Mouse (Mus musculus) kidney, adult 2 months (tissue): ENCODE data around the gene Lmo7.

Source experiments
- CTCF ChIP-seq: fragments of 200-500 bp; conservative IDR thresholded peaks from 2 replicates; pipeline ENCODE4 v1.5.1; 2011; ENCODE audit warnings: low read depth, mild to moderate bottlenecking, control low read depth, low read length, moderate library complexity, mixed read lengths; ENCODE audit not compliant: insufficient read depth, insufficient read length
- POLR2A ChIP-seq: fragments of 200-500 bp; IDR thresholded peaks from one replicate; pipeline ENCODE4 v1.6.1; 2011; ENCODE audit warnings: low read depth, low read length, control low read depth

DNA sequence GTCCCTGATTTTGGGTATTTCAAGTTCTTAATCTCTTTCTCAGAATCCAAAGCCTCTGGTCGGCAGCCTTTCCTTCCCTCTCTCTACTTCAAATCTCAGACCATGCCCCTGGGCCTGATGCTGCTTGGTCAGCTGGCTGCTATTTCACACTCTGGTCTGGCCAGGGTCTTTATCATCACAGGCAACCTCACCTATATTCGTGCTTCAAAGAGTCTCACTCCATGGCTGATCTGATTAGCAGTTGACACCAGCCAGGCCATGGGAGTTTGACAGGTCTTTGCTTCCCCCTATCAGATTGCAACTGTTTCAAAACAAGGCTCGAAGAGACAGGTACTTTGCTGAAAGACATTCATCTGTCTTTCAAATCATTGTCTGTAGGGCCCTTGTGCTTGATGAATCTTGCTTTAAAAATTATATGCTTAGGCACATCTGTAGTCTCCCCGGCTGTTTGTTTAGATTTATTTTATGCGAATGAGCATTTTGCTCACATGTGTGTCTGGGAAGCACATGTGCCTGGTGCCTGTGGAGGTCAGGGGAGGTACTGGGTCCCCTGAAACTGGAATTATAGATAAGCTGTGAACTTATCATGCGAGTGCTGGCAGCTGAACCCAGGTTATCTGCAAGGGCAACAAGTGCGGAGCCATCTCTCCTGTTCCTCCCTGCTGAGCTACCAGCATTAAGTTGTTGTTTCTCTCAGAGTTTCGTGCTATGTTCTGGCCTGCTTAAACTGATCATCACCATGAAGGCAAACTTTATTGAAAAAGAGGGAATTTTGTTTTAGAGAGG is 116.5 kb downstream of the Lmo7 start:
- TF ChIP-seq POLR2A (no peak), CTCF (no peak)
